Mouse (Mus musculus): ENCODE data around the gene Sema4b.

GRCm38 (mm10) chr7:80203638-80204096 lies 17.0 kb downstream of the Sema4b start:
- TF ChIP-seq CTCF (IDR thresholded peaks at IDR 0.05; ENCODE audit: low read depth) (no peak), EP300 (IDR thresholded peaks at IDR 0.05; ENCODE audit: low read depth) (0 out of 2 replicates have a peak, but pooled peaks have one; percentile 24)

All from liver, embryonic 14.5 days (tissue).